Mouse (Mus musculus) testis, postnatal 10 days (tissue): ENCODE data around the gene Cpd.
A peak's percentile ranks its signal among the peaks of the same experiment; 100 is the strongest.
"Not testable (repeated sequence)": the region's sequence is repeated elsewhere in the genome, so short reads cannot be mapped to it uniquely, and the experiment has no call there.

Experiments used
- DNase-seq: peaks from one replicate; pipeline ENCODE4 v3.0.0; 2021; ENCODE audit warnings: low spot score

Gene Cpd

GRCm38 (mm10) chr11:76847354-76847753, 536 bp upstream of the Cpd start:
- no peak for DNase-seq

DNA sequence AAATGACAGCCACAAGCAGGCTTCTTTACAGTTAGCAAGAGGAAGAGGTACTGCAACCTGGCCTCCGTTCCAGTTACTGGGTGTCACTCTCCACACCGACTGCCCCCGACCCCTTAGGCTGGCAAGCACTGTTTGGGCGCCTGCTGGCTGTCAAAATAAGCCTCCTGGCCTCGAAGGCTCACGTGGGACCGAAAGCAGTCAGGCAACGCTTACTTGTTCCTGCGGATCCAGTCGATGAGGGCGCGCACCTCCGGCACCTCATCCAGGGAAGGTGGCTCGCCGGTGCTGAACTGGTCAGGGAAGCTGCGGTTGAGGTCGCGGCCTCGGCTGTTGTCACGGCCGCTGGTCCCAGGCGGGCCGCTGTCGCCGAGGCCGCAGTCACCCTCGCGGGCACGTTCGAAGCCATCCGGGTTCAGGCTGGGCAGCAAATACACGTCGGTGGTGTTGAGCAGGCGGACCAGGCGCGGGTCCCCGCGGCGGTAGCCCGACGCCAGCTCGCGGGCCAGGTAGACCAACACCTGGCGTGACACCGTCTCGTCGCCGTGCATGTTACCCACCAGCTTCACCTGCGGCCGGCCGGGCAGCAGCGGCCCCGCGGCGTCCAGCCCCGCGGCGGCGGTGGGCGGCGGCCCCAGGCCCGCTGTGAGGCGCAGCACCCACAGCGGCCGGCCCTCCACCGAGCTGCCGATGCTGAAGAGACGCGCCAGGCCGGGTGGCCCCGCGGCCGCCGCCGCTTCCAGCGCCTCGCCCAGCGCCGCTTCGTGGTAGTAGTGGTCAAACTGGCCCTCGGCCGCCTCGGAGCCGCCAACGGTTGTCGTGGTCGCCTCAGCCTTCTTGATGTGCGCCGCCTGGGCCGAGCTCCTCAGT, 574 bp downstream of the Cpd start:
- DNase-seq, result peak; percentile 58

DNA sequence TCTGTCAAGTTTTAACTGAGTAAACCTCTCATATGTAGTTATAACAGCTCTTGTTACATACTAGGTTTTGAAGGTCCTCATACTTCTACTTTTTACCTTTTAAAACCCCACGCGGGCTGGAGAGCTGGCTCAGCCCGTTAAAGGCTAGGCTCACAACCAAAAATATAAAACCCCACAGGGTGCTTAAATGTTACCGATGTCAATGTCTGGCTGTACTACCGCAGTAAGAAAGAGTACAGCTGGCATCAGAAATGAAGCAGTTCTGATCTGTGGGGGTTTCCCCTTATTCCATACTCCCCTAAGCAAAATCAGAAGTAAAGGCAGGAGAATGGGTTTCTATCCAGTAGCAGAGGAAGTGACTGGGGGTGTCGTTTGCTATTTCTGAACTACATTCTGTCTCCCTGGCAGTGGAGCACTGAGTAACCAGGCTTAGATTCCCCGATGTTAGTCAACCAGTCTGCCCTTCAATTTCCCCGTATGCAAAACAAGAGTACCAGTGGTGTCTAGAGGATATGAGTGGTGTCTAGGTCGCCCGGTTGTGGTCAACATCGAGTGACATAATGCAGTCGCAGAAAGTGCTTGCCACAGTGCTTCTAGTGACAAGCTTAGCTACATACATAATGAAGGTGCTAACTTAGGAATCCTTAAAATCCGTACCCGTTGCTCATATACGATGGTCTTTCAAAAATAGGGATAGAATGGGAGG, 1.4 kb downstream of the Cpd start:
- no peak for DNase-seq

DNA sequence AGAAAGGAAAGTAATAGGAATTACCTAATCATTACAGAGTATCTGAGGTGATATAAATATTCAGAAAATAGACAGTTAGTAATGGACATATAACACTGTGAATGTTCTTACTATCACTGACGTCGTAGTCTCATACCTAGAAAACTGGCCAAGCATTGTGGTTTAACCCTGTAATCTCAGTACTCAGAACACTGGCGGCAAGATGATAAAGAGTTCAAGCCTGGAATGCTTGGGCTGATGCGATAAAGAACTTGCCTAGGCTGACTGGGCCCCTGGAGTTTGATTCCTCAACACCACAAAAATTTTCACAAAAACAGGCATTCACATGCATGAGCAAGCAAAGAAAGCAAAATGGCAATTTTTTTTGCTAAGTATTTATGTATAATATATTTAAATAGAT, 8.2 kb downstream of the Cpd start:
- no peak for DNase-seq

- no peak for DNase-seq
These were observed 10.5 kb downstream of the Cpd start for GRCm38 (mm10) chr11:76836317-76836716.

- DNase-seq, result no peak
These were observed 10.9 kb downstream of the Cpd start for GRCm38 (mm10) chr11:76835868-76836267.

- no peak for DNase-seq
These were observed 12.2 kb downstream of the Cpd start for GRCm38 (mm10) chr11:76834665-76835064.

GRCm38 (mm10) chr11:76824885-76825265, 21.9 kb downstream of the Cpd start:
- no peak for DNase-seq

DNA sequence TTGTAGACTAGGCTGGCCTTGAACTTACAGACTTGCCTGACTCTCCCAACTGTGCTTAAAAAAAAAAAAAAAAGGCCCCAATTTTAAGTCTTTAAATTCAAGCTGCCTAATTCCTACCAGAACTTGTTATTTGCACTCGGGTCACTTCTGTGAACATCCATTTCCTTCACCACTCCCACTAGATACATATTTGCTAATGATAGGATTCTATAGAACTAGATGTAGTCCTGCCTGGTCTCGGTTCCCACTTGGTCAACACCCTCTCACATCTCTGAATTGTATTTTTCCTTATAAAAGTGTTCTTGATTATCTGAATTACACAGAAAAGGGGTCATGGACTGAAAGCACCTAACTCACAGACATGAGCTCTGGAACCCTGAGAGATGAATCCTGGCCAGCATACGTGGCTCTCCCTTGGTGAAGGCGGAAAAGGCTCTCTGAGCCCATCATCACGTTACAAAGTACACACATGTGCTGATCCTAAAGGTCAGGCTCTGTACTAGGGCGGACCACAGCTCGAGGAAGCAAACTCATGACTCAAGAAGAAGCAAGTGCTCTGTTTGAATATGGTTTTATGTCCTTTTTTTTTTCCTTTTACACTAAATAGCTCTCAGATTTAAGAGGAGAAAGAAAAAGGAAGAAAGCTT, 22.5 kb downstream of the Cpd start:
- no peak for DNase-seq

DNA sequence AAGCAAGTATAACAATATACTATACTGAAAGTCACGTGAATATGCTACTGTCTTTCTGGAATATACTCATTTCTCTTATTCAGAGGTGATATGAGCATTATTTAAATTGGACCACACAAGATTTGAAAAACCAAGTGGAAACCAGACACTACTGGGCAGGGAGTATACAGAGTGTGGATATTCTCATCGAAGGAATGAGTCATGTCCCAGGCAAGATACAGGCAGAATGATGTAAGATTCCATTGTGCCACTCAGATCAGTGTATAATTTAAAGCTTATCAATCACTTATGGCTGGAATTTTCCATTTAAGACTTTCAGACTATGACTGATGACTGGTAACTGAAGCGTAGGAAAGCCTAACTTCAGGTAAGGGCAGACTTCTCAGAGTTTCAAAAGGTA, 23.2 kb downstream of the Cpd start:
- DNase-seq, result no peak

DNA sequence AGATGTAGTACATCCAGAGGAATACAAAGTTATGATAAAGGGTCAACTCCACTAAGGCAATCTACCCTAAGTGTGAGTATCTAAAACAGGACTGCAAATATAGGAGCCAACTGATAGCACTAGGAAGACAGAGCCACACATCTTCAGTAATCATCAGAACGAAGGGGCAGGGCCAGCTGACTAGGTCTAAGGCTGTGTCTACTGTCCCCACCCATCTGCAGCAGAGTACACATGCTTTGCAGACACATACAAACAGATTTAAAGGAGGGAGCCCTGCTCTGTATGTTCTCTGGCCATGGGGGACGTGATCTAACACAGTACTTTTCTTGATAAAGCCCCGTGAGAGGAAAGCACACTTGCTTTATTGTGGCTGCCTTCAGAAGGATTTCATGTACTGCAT, 25.5 kb downstream of the Cpd start:
- DNase-seq, result no peak

- DNase-seq, result no peak
These were observed 29.2 kb downstream of the Cpd start for GRCm38 (mm10) chr11:76817664-76818063.

DNA sequence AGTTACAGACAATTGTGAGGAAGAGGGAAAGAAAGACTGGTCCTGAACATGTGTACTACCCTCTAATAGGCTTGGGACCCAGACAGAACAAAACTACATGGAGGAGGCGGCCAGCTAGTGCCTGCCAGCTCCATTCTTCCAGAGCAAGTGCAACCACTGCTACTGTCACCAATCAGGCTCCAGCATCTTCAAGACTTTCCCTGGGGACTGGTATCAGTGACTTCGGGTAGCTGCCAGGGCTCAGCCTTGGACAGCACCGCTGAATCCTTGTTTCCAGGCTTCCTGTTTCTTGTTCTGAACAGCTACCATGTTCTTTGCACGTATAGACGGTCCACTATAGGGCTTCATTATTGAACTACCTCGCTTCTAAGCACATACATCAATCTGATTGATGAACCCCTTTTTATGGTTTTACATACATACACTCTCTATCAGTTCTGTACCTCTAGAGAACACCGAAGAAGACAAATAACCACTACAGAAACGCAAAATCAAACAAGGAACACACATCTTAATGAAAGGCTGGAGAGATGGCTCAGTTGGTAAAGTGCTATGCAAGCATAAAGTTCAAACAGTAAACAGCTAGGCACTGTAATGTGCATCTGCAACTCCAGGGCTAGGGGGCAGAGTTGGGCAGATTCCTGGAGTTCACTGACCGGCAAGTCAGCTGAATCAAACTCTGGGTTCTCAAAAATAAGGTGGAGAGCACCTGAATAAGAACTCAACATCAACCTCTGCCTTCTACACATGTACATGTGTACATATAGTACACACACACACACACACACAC, 35.9 kb downstream of the Cpd start:
- DNase-seq, result peak; percentile 50

- no peak for DNase-seq
These were observed 37.4 kb downstream of the Cpd start for GRCm38 (mm10) chr11:76809450-76809849.

DNA sequence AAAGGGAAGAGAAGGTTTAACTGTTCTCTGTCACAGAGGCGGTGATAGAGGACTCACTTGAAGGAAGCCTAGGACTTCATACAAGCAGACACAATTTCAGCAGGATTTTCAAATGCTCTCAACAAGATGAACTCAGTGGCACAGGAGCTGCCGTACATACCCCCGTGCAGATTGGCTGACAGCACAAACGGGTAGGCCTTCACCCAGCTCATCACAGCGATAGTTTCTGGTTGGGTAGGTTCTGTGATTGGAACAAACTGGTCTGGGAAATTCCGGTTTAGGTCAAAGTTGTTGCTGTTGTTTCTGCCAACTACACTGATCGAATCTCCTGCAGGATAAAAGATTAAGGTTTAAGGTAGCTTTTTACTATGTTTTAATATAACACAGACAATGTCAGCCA, 38.3 kb downstream of the Cpd start:
- no peak for DNase-seq

DNA sequence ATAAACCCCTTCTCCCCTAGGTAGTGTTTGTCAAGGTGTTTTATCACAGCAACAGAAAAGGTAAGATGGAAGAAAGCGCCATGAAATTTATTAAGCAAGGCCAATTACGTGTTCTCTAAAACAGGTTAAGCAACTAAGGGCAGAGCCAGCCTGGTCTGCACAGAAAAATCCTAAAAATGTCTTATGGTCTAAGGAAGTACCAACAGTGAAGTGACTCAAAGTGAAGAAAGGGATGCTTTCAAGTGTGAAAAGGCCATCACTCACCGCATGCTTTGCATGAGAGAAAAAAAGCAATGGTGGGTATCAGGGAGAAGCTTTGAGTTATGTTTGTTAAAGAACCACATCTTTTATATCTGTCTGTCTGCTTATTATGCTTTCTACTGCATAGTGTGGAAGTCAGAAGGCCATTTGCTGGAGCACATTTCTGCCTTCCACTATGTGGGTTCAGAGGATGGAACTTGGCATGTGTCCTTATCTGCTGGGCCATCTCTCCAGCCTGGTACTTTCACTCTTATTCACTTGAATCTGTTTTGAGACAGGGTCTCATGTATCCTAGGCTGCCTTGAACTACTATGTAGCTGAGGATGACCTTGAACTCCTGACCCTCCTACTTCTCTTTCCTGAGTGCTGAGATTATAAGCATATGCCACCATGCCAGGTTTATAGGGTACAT, 39.7 kb downstream of the Cpd start:
- no peak for DNase-seq

DNA sequence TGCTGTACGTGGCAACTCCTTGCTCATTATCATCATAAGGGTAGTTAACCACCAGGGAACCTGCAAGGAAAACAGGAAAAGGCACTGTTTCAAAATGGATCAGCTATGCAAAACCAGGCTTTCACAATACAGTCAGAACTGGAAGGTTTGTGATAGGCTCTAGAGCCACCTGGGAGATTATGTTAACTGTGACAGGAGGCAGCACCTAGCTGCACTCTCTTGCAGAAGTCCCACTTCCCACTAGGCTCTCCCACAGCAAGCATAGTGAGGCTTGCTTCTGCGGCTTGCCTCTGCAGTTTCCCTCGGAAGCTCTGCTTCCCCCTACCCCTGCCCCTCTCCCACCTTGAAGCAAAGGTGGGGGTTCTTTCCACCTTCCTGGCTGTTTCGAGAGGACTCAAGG, 40.8 kb downstream of the Cpd start:
- DNase-seq, result no peak

DNA sequence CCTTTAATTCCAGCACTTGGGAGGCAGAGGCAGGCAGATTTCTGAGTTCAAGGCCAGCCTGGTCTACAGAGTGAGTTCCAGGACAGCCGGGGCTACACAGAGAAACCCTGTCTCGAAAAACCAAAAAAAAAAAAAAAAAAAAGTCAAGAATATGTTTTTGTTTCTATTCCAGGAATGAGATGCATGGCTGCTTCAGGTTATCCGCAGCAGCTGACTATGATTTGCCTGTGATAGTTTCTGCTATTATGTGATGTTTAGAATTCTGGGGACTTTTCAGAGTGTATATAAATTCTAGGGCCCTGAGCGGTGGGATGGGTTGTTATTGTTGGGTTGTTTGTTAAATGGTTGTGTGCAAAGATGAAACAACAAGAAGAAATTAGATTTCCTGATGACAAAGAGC, 41.7 kb downstream of the Cpd start:
- not testable (repeated sequence) for DNase-seq

- DNase-seq, result no peak
These were observed 43.6 kb downstream of the Cpd start for GRCm38 (mm10) chr11:76803266-76803665.

DNA sequence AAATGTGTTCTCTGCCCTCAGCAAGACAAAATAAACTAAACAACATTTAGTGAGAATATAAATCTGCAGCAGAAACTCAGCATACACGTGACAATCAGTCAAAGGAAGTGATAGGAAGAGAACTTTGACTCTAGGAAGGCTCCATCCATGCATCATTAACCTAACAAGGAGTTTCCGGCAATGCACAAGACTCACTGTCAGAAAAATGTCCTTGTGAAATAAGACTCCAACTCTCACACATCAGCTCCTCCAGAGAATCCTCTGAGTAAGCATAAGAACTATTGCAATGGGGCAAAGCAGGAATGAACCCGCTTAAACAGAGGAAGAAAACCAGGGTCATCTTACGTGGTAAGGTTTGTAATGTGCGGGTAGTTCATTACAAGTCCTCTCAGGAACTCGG, 49.6 kb downstream of the Cpd start:
- DNase-seq, result no peak

- DNase-seq, result no peak
These were observed 51.5 kb downstream of the Cpd start for GRCm38 (mm10) chr11:76795326-76795725.

GRCm38 (mm10) chr11:76791331-76791730, 55.5 kb downstream of the Cpd start:
- DNase-seq, result peak; percentile 79
